Mouse (Mus musculus) bone marrow macrophage, adult 2 months (primary cell): ENCODE results near the gene Slc6a17.

ENCODE experiments used
- CTCF ChIP-seq: IDR thresholded peaks from 2 replicates; pipeline ENCODE4 v1.5.1; 2012; ENCODE audit warnings: low read depth, mild to moderate bottlenecking, low read length, moderate library complexity
- POLR2A ChIP-seq: IDR thresholded peaks from 2 replicates; pipeline ENCODE4 v1.6.1; 2012; ENCODE audit warnings: mild to moderate bottlenecking, low read depth, low read length, borderline replicate concordance

GRCm38 (mm10) chr3:107545278-107545677 is 27.5 kb upstream of the Slc6a17 start:
- TF ChIP-seq CTCF (no peak), POLR2A (no peak)
